Comparison of ENCODE assay signal across 31 mouse cellular contexts in genomic region chr5:50937570-50937969, GRCm38 (mm10).
"Had no signal": no experiment of that assay in that cellular context is flagged by ENCODE, and none has a peak within 500 bp of the region (broad histone marks: within the 10 kb centered on the region; RNA-seq: fewer than 3 reads in every experiment).

No protein-coding gene starts in this region.

- H3K9me3 ChIP-seq: limb, embryonic 10.5 days; limb, embryonic 12.5 days; limb, embryonic 13.5 days; limb, embryonic 15.5 days; liver, embryonic 12.5 days; liver, embryonic 13.5 days; liver, embryonic 15.5 days; lung, embryonic 15.5 days; megakaryocyte, embryonic 14.5 days; midbrain, embryonic 10.5 days; midbrain, embryonic 12.5 days; midbrain, embryonic 13.5 days; midbrain, embryonic 15.5 days; neural tube, embryonic 12.5 days; neural tube, embryonic 13.5 days had no signal

- H3K9ac ChIP-seq: limb, embryonic 12.5 days; limb, embryonic 13.5 days; limb, embryonic 15.5 days; liver, embryonic 12.5 days; liver, embryonic 13.5 days; liver, embryonic 14.5 days; liver, embryonic 15.5 days; liver, postnatal 0 days; lung, embryonic 14.5 days; lung, embryonic 15.5 days; midbrain, embryonic 12.5 days; midbrain, embryonic 13.5 days; midbrain, embryonic 15.5 days; neural tube, embryonic 12.5 days; neural tube, embryonic 13.5 days had no signal

- H3K36me3 ChIP-seq: limb, embryonic 10.5 days; limb, embryonic 12.5 days; limb, embryonic 13.5 days; limb, embryonic 15.5 days; liver, embryonic 12.5 days; liver, embryonic 13.5 days; liver, embryonic 15.5 days; lung, embryonic 15.5 days; midbrain, embryonic 10.5 days; midbrain, embryonic 12.5 days; midbrain, embryonic 13.5 days; midbrain, embryonic 15.5 days; neural tube, embryonic 12.5 days; neural tube, embryonic 13.5 days had no signal

- H3K27ac ChIP-seq: limb, embryonic 10.5 days; limb, embryonic 12.5 days; limb, embryonic 13.5 days; limb, embryonic 15.5 days; liver, embryonic 12.5 days; liver, embryonic 13.5 days; liver, embryonic 14.5 days; liver, embryonic 15.5 days; lung, embryonic 15.5 days; macrophage; midbrain, embryonic 10.5 days; midbrain, embryonic 12.5 days; midbrain, embryonic 13.5 days; midbrain, embryonic 15.5 days; neural tube, embryonic 12.5 days; neural tube, embryonic 13.5 days had no signal

- DNase-seq: left cerebral cortex, postnatal 4 days; liver; liver, embryonic 13.5 days; liver, postnatal 0 days; lung, adult 18-20 months; lung, embryonic 14.5 days; lung, postnatal 10 days; lung, postnatal 14 days; lung, postnatal 36 days; lung, postnatal 4 days; midbrain, embryonic 14.5 days had no signal

- H3K4me2 ChIP-seq: limb, embryonic 12.5 days; limb, embryonic 13.5 days; limb, embryonic 15.5 days; liver, embryonic 12.5 days; liver, embryonic 13.5 days; liver, embryonic 15.5 days; lung, embryonic 14.5 days; lung, embryonic 15.5 days; midbrain, embryonic 11.5 days; midbrain, embryonic 12.5 days; midbrain, embryonic 13.5 days; midbrain, embryonic 15.5 days; neural tube, embryonic 12.5 days; neural tube, embryonic 13.5 days had no signal

- H3K27me3 ChIP-seq: limb, embryonic 12.5 days; limb, embryonic 13.5 days; limb, embryonic 15.5 days; liver, embryonic 12.5 days; liver, embryonic 13.5 days; liver, embryonic 15.5 days; lung, embryonic 15.5 days; megakaryocyte, embryonic 14.5 days; midbrain, embryonic 12.5 days; midbrain, embryonic 13.5 days; midbrain, embryonic 15.5 days; neural tube, embryonic 12.5 days; neural tube, embryonic 13.5 days had no signal

- H3K4me3 ChIP-seq: limb, embryonic 10.5 days; limb, embryonic 12.5 days; limb, embryonic 13.5 days; limb, embryonic 15.5 days; liver, embryonic 12.5 days; liver, embryonic 13.5 days; liver, embryonic 15.5 days; lung, embryonic 15.5 days; megakaryocyte, embryonic 14.5 days; midbrain, embryonic 10.5 days; midbrain, embryonic 12.5 days; midbrain, embryonic 13.5 days; midbrain, embryonic 15.5 days; myocyte; neural tube, embryonic 12.5 days; neural tube, embryonic 13.5 days had no signal

- H3K4me1 ChIP-seq: limb, embryonic 10.5 days; limb, embryonic 12.5 days; limb, embryonic 13.5 days; limb, embryonic 15.5 days; liver, embryonic 12.5 days; liver, embryonic 13.5 days; liver, embryonic 15.5 days; lung, embryonic 15.5 days; megakaryocyte, embryonic 14.5 days; midbrain, embryonic 10.5 days; midbrain, embryonic 12.5 days; midbrain, embryonic 13.5 days; midbrain, embryonic 15.5 days; neural tube, embryonic 12.5 days; neural tube, embryonic 13.5 days had no signal

- ATAC-seq: liver, embryonic 12.5 days; liver, postnatal 0 days; lung, postnatal 0 days; midbrain, embryonic 13.5 days; midbrain, embryonic 15.5 days; midbrain, embryonic 16.5 days had no signal
